Mouse (Mus musculus) stomach, postnatal 0 days (tissue): ENCODE results near the gene Man2b2.

Source experiments
- CTCF ChIP-seq: IDR thresholded peaks from 2 replicates; pipeline ENCODE4 v1.5.1; 2016; ENCODE audit warnings: antibody characterized with exemption, low read depth, mild to moderate bottlenecking, moderate library complexity
- EP300 ChIP-seq: optimal IDR thresholded peaks from 2 replicates; pipeline ENCODE3; 2016; ENCODE audit warnings: antibody characterized with exemption

DNA sequence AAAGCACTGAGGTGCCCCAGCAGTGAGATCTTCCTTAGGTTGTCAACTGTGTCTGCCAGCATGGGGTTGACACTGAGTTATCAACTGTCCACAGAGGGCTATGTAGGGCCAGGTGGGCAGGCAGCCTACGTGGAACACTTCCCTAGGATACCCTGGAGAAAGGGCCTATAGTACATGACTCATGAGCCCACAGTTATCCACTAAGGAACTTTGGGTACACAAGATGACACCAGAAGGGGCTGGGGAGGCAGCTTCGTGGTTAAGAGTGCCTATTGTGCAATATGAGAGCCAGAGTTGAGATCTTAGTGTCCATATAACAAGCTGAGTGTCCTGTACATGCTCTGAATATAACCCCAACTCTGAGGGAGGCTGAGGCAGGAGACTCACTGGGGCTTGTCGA is 60.9 kb downstream of the Man2b2 start:
- TF ChIP-seq CTCF (no peak), EP300 (no peak)
